Mouse (Mus musculus): ENCODE measurements at regions not wholly inside any gene's neighbourhood (a gene's known extent, or its start where the extent isn't known, plus 50 kb on each side); places are given as distances from the start of the nearest gene placed in this dataset.

DNA sequence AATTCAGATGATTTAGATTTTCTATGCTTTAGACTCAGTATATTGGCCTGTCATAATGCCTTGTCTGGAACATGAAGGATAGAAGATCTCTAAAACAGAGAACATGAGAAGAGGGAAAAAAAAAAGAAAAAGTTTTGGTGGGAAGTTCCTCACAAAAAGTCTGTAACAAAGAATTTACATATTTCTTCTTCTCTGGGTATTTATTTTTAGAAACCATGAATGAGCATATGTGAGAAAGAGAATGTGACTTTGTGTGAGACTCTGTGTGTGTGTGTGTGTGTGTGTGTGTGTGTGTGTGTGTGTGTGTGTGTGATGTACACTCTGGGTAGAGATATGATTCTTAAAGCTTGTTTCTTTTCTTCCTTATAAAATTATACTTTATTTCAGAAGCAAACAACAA lies 109.9 kb downstream of the Arl4a start:
- TF ChIP-seq CTCF (IDR thresholded peaks at IDR 0.05; ENCODE audit: low read depth) (no peak), EP300 (IDR thresholded peaks at IDR 0.05; ENCODE audit: low read depth) (no peak)
